Mouse (Mus musculus) neural tube, embryonic 15.5 days (tissue): Measurements from ENCODE around the gene Fancl. TPM values are rescaled to one million over a fixed set of nuclear protein-coding genes. Genes with fewer than 3 reads are reported as not detected.
A peak's percentile ranks its signal among the peaks of the same experiment; 100 is the strongest.

Experiments used
- ATAC-seq: fragments of 200-750 bp; cut with Nextera tagmentation; 2 replicates; pipeline ENCODE4 v1.8.0; 2017; ENCODE audit warnings: mild to moderate bottlenecking, moderate TSS enrichment, moderate library complexity; ENCODE audit not compliant: low FRiP score
- H3K27ac ChIP-seq: fragments of 300-500 bp; sonication (generic); replicated peaks from 2 replicates; pipeline ENCODE4 v1.5.1; 2015; ENCODE audit warnings: mild to moderate bottlenecking, inconsistent platforms
- H3K27me3 ChIP-seq: fragments of 300-500 bp; sonication (generic); replicated peaks from 2 replicates; pipeline ENCODE4 v1.6.1; 2015; ENCODE audit warnings: inconsistent platforms
- H3K36me3 ChIP-seq: fragments of 300-500 bp; sonication (generic); 2 replicates; pipeline ENCODE4 v1.6.1; 2015; ENCODE audit warnings: inconsistent platforms
- H3K4me1 ChIP-seq: fragments of 300-500 bp; sonication (generic); 2 replicates; pipeline ENCODE4 v1.6.1; 2015; ENCODE audit warnings: inconsistent platforms
- H3K4me2 ChIP-seq: fragments of 300-500 bp; sonication (generic); 2 replicates; pipeline ENCODE4 v1.6.1; 2015; ENCODE audit warnings: inconsistent platforms, mild to moderate bottlenecking, moderate library complexity
- H3K4me3 ChIP-seq: fragments of 300-500 bp; sonication (generic); replicated peaks from 2 replicates; pipeline ENCODE4 v1.5.1; 2015; ENCODE audit warnings: mild to moderate bottlenecking, inconsistent platforms
- H3K9ac ChIP-seq: fragments of 300-500 bp; sonication (generic); replicated peaks from 2 replicates; pipeline ENCODE4 v1.6.1; 2015; ENCODE audit warnings: mild to moderate bottlenecking, inconsistent platforms
- H3K9me3 ChIP-seq: fragments of 300-500 bp; sonication (generic); replicated peaks from 2 replicates; pipeline ENCODE4 v1.6.1; 2016; ENCODE audit warnings: inconsistent platforms
- WGBS: fragments of 180-500 bp; shearing (Covaris S2); methylation state at CpG from one replicate; pipeline ENCODE4 v1.1.7; 2015; ENCODE audit warnings: mixed read lengths; 5-methylcytosine and 5-hydroxymethylcytosine counted together
- polyA plus RNA-seq: library from polyadenylated mRNA; unstranded; fragments of >200 nt; fragmentation: Nextera tagmentation; extraction: Ambion mirVana; gene quantifications from 2 replicates; pipeline ENCODE4 v1.2.1, GENCODE M21; 2015

Fancl gene
- polyA plus RNA-seq, 1 experiment from 2014 or later: 13.4 TPM

- Histone ChIP-seq H3K4me2 (peak overlapping the region; percentile 17; the same call in 1 of the 2 replicates), H3K36me3 (no peaks in the 10 kb centered on the region), H3K9me3 (no peaks in the 10 kb centered on the region), H3K9ac (no peak overlapping the region), H3K4me3 (no peak overlapping the region), H3K27me3 (no peaks in the 10 kb centered on the region), H3K27ac (peak overlapping the region; percentile 28; the same call in 1 of the 2 replicates), H3K4me1 (0 out of 2 replicates have a peak, but pooled peaks cover 3% of the 10 kb centered on the region)
- WGBS: 69% methylated on average over 13 of the region's 13 CpGs
- ATAC-seq: peak; percentile 28; the same call in 1 of the 2 replicates
These were observed 51.9 kb downstream of the Fancl start for GRCm38 (mm10) chr11:26437818-26438217.

DNA sequence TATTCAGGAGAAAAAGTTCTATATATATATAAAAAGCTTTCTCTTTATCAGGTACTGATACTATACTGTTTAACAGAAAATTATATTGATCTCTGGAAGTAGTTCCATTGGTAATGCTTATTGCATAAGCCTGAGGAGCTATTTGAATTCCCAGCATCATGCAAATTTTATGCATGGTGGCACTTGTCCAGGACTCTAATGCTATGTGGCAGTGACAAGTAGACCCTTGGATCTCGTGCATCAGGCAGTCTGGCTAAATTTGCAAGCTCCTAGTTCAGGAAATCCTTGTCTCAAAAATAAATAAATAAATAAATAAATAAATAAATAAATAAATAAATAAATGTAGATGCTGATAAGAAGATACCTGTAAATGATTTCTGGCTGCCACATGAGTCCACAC is 55.2 kb downstream of the Fancl start:
- Histone ChIP-seq H3K36me3 (no peaks in the 10 kb centered on the region), H3K9me3 (no peaks in the 10 kb centered on the region), H3K4me3 (no peak overlapping the region), H3K4me1 (0 out of 2 replicates have a peak, but pooled peaks cover 3% of the 10 kb centered on the region), H3K27ac (no peak overlapping the region), H3K9ac (no peak overlapping the region), H3K4me2 (no peak overlapping the region), H3K27me3 (no peaks in the 10 kb centered on the region)
- no peak for ATAC-seq
- WGBS: 51% methylated on average over 1 of the region's 1 CpGs

DNA sequence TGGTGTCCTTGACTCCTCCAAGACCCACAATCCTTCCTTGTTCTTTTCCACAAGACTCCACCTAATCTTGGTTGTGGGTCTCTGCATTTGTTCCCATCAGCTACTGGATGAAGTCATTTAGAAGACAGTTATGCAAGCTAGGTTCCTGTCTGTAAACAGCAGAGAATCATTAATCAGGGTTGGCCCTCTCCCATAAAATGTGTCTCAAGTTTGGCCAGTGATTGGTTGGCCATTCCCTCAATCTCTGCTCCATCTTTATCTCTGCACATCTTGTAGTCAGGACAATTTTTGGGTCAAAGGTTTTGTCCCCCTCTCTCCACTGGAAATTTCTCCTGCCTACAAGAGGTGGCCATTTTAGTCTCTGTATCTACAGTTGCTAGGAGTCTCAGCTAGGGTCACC is 58.4 kb downstream of the Fancl start:
- no peak for ATAC-seq
- no peaks in the 10 kb centered on the region for H3K4me1 ChIP-seq
- H3K27ac ChIP-seq: no peak overlapping the region
- H3K4me2 ChIP-seq: no peak overlapping the region
- H3K27me3 ChIP-seq: no peaks in the 10 kb centered on the region
- no peaks in the 10 kb centered on the region for H3K9me3 ChIP-seq
- no peaks in the 10 kb centered on the region; the same call in 1 of the 2 replicates for H3K36me3 ChIP-seq
- no peak overlapping the region for H3K9ac ChIP-seq
- H3K4me3 ChIP-seq: no peak overlapping the region

GRCm38 (mm10) chr11:26449789-26450188 is 63.9 kb downstream of the Fancl start:
- H3K9me3 ChIP-seq: no peaks in the 10 kb centered on the region
- no peaks in the 10 kb centered on the region for H3K4me1 ChIP-seq
- H3K27ac ChIP-seq: no peak overlapping the region
- no peak overlapping the region for H3K4me2 ChIP-seq
- H3K36me3 ChIP-seq: no peaks in the 10 kb centered on the region; the same call in 1 of the 2 replicates
- ATAC-seq: no peak
- 86% methylated on average over 3 of the region's 3 CpGs for WGBS
- H3K4me3 ChIP-seq: no peak overlapping the region
- H3K27me3 ChIP-seq: no peaks in the 10 kb centered on the region
- no peak overlapping the region for H3K9ac ChIP-seq

DNA sequence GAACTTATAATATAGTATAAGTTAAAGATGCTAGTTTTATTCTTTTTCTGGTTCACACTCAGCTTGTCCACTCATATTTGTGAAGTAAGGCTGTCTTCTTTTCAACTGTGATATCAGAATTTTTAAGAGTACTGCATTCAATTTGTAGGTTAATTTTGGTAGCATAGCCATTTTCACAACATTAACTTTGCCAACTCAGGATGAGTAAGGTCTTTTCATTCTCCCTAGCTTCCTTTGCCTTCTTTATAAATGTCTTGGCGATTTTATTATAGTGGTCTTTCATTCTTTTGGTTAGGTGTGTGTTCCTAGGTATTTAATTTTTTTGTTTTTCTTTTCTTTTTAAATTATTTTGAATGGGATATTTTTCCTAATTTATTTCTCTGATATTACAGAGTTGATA is 64.7 kb downstream of the Fancl start:
- Histone ChIP-seq H3K27ac (no peak overlapping the region), H3K4me3 (no peak overlapping the region), H3K9ac (no peak overlapping the region), H3K36me3 (no peaks in the 10 kb centered on the region; the same call in 1 of the 2 replicates), H3K4me1 (no peaks in the 10 kb centered on the region), H3K27me3 (no peaks in the 10 kb centered on the region), H3K9me3 (no peaks in the 10 kb centered on the region), H3K4me2 (no peak overlapping the region)
- 94% methylated on average over 1 of the region's 1 CpGs for WGBS
- no peak for ATAC-seq

GRCm38 (mm10) chr11:26451228-26451627 is 65.3 kb downstream of the Fancl start:
- Histone ChIP-seq H3K9me3 (no peaks in the 10 kb centered on the region), H3K4me3 (no peak overlapping the region), H3K27ac (no peak overlapping the region), H3K4me1 (no peaks in the 10 kb centered on the region), H3K27me3 (no peaks in the 10 kb centered on the region), H3K4me2 (no peak overlapping the region), H3K9ac (no peak overlapping the region), H3K36me3 (no peaks in the 10 kb centered on the region; the same call in 1 of the 2 replicates)
- ATAC-seq: no peak
- 92% methylated on average over 2 of the region's 2 CpGs for WGBS

GRCm38 (mm10) chr11:26452693-26453092 is 66.8 kb downstream of the Fancl start:
- no peaks in the 10 kb centered on the region for H3K27me3 ChIP-seq
- no peaks in the 10 kb centered on the region for H3K4me1 ChIP-seq
- no peak overlapping the region for H3K9ac ChIP-seq
- H3K4me2 ChIP-seq: no peak overlapping the region
- no peak for ATAC-seq
- WGBS: 92% methylated on average over 4 of the region's 4 CpGs
- no peaks in the 10 kb centered on the region for H3K36me3 ChIP-seq
- no peak overlapping the region for H3K27ac ChIP-seq
- no peak overlapping the region for H3K4me3 ChIP-seq
- H3K9me3 ChIP-seq: no peaks in the 10 kb centered on the region

GRCm38 (mm10) chr11:26454081-26454480 is 68.1 kb downstream of the Fancl start:
- no peak for ATAC-seq
- Histone ChIP-seq H3K27me3 (no peaks in the 10 kb centered on the region), H3K4me2 (no peak overlapping the region), H3K36me3 (no peaks in the 10 kb centered on the region), H3K4me3 (no peak overlapping the region), H3K27ac (no peak overlapping the region), H3K9me3 (no peaks in the 10 kb centered on the region), H3K9ac (no peak overlapping the region), H3K4me1 (no peaks in the 10 kb centered on the region)
- 81% methylated on average over 4 of the region's 4 CpGs for WGBS

DNA sequence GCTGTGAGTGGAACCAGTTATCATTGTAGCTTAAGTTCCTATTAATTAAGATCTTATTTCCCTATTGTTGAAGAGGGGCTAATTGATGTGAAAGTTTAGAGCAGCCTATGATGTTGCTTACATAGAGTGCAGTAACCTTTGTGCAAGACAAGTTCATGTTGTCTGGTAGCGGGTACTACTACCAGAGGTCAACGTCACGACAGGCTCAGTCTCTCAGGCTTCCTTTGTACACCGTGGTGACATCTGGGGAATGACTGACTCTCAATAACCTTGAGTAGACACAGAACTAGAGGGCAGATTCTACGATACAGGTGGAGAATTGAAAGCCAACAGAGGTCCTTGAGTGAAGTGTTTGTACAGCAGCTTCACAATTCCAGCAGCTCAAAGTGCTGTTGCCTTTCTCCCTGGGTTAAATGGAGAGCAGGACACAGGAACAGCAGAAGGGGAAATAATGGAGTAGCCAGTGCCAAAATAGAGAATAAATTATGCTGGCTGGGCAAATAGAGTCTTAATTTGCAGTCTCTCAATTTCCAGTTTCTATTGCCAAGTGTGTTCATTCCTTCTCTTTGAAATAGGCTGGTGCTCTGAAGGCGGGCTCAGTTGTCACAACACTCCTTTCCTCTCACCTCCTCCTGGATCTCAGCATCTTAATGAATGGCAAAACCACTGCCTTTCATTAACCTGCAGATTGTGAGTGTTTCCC is 91.3 kb downstream of the Fancl start:
- Histone ChIP-seq H3K9me3 (no peaks in the 10 kb centered on the region), H3K4me3 (no peak overlapping the region), H3K36me3 (no peaks in the 10 kb centered on the region), H3K27me3 (no peaks in the 10 kb centered on the region), H3K9ac (no peak overlapping the region), H3K4me1 (no peaks in the 10 kb centered on the region), H3K27ac (no peak overlapping the region), H3K4me2 (no peak overlapping the region)
- 88% methylated on average over 6 of the region's 6 CpGs for WGBS
- no peak for ATAC-seq

DNA sequence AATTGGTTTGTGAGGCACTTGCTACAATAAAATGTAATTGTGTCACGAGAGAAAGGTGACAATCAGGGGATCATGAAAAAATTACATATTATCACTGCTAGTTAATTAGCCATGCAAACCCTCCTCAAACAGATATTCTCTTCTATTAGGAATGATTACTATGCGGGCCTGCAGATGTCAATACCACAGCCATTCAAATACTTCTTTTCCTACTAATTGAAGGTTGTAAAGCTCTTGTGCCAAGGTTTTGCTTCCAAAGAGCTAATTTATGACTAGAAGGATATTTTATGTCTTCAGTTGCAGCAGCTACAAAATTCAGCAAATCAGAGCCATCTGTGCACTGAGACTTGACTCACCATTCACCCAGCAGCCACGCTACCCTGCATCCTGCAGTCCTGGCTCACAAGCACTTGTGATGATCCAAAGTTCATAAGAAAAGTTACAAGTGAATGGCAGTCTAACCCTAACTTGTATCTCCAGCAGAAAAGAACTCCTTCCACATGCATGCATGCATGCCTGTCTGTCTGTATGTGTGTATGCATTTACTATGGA is 95.8 kb downstream of the Fancl start:
- H3K4me3 ChIP-seq: no peak overlapping the region
- H3K36me3 ChIP-seq: no peaks in the 10 kb centered on the region
- H3K4me1 ChIP-seq: no peaks in the 10 kb centered on the region
- H3K9ac ChIP-seq: no peak overlapping the region
- no peak for ATAC-seq
- no peaks in the 10 kb centered on the region for H3K9me3 ChIP-seq
- H3K27ac ChIP-seq: no peak overlapping the region
- no peaks in the 10 kb centered on the region for H3K27me3 ChIP-seq
- no peak overlapping the region for H3K4me2 ChIP-seq
- WGBS: 42% methylated on average over 3 of the region's 3 CpGs

- H3K4me3 ChIP-seq: no peak overlapping the region
- H3K27me3 ChIP-seq: no peaks in the 10 kb centered on the region
- no peaks in the 10 kb centered on the region for H3K9me3 ChIP-seq
- H3K9ac ChIP-seq: no peak overlapping the region
- no peak overlapping the region for H3K27ac ChIP-seq
- WGBS: 64% methylated on average over 12 of the region's 12 CpGs
- H3K36me3 ChIP-seq: no peaks in the 10 kb centered on the region
- 0 out of 2 replicates have a peak, but pooled peaks cover 4% of the 10 kb centered on the region for H3K4me1 ChIP-seq
- peak; percentile 90 for ATAC-seq
- no peak overlapping the region for H3K4me2 ChIP-seq
These were observed 104.0 kb downstream of the Fancl start for GRCm38 (mm10) chr11:26489761-26490466.

DNA sequence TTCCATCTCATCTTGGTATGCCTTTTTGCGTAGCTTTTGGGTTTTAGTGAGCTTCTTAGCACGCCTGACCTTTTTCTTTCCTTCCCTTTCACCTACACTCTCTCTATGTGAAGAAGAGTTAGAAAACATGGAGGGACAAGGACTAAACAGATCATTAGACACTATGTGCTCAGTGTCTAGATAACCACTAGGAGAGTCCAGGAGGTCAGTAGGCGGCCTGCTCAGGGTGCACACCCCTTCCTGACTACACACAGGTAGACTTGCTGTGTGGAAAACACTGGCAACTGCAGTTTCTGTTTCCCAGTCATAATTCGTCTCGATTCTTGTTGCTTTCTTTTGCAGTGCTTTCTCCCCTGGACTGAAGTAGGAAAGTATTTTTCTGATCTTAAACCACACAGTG is 110.0 kb downstream of the Fancl start:
- Histone ChIP-seq H3K27me3 (no peaks in the 10 kb centered on the region), H3K36me3 (no peaks in the 10 kb centered on the region), H3K9me3 (no peaks in the 10 kb centered on the region), H3K4me1 (no peaks in the 10 kb centered on the region), H3K4me3 (no peak overlapping the region), H3K27ac (no peak overlapping the region), H3K4me2 (no peak overlapping the region), H3K9ac (no peak overlapping the region)
- 92% methylated on average over 5 of the region's 5 CpGs for WGBS
- ATAC-seq: no peak
